ENCODE assay signal across 8 mouse cellular contexts in the genomic region with DNA sequence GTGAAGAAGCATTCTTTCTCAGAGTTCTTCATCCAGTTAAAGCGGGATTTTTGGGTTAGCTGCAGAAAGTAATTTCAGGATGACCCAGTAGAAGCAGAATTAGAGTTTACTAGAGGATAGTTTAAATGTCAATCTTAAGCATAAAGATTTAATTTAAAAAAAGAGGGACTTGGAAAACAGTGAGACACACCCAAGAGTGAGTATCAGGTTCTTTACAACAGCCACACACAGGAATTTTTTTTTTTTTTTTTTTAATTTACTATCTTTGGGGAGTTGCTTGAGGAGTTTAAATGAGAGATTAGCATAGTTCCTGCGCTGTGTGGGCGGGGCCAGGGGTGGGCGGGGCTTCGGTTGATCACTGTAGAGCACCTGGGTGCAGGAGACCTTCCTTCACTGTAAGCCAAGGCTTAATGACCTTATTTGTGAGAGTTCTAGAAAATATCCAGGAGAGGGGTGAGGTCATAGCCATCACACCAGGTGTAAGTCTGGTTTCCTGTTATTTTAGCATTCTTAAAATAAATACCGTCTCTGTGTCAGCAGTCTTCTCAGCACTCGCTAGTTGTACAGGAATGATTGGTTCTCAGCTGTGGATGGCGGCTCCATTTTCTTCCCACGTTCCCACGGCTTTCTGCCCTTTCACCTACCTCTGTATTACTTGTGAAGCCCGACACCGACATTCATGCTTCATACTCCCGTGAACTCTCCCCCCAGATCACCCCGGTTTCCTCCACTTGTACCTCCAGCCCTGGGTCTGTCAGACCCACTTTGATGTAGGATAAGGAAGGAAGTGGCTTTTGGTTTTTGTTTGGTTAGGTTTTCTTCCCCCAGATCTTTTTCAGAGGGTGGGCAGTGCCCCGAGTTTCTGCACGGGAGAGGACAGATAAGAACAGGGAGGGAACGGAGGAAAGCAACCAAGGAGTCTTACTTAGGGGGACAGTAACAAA. TPM values are rescaled to one million over a fixed set of nuclear protein-coding genes. Genes with fewer than 3 reads are reported as not detected.
DNase-seq lines count a peak whose midpoint lies in the region; ATAC-seq lines count a peak whose summit lies in the region.

No protein-coding gene starts in this region.

- no peak overlapping the region for H3K27ac ChIP-seq in lung, embryonic 16.5 days (ENCODE audit: low read length)
- H3K27ac ChIP-seq in brown adipose tissue, adult 24 weeks (replicated peaks; ENCODE audit: low read depth, low read length): no peak overlapping the region
- no peak overlapping the region for H3K27ac ChIP-seq in limb, embryonic 11.5 days (replicated peaks; ENCODE audit: low read depth, low read length)
- no peak overlapping the region for H3K27ac ChIP-seq in stomach, embryonic 16.5 days (ENCODE audit: low read length)

- WGBS in lung, embryonic 16.5 days: 13% methylated on average over 17 of the region's 17 CpGs
- WGBS in limb, embryonic 11.5 days: 33% methylated on average over 17 of the region's 17 CpGs
- WGBS in stomach, embryonic 16.5 days: 14% methylated on average over 17 of the region's 17 CpGs

- H3K36me3 ChIP-seq in lung, embryonic 16.5 days (ENCODE audit: control insufficient read depth, insufficient read depth, low read length): no peaks in the 10 kb centered on the region
- H3K36me3 ChIP-seq in limb, embryonic 11.5 days (ENCODE audit: control insufficient read depth, insufficient read depth, low read length): no peaks in the 10 kb centered on the region
- H3K36me3 ChIP-seq in stomach, embryonic 16.5 days (ENCODE audit: control insufficient read depth, insufficient read depth, low read length): no peaks in the 10 kb centered on the region

- peak overlapping the region; percentile 10; the same call in 1 of the 2 replicates for H3K4me3 ChIP-seq in lung, embryonic 16.5 days (ENCODE audit: low read length)
- peak overlapping the region; percentile 10; the same call in 1 of the 2 replicates for H3K4me3 ChIP-seq in brown adipose tissue, adult 24 weeks (ENCODE audit: insufficient read depth, low read depth, low read length)
- no peak overlapping the region for H3K4me3 ChIP-seq in limb, embryonic 11.5 days (ENCODE audit: low read depth, low read length)
- H3K4me3 ChIP-seq in stomach, embryonic 16.5 days (replicated peaks; ENCODE audit: low read length): peak overlapping the region; percentile 20

- peak overlapping the region; percentile 0; the same call in 1 of the 2 replicates for H3K9ac ChIP-seq in lung, embryonic 16.5 days (ENCODE audit: low read length)
- no peak overlapping the region for H3K9ac ChIP-seq in limb, embryonic 11.5 days (ENCODE audit: low read length)
- H3K9ac ChIP-seq in stomach, embryonic 16.5 days (ENCODE audit: low read length): peak overlapping the region; percentile 33; the same call in 1 of the 2 replicates

- no peak for DNase-seq in lung, adult 18-20 months
- no peak for DNase-seq in limb, embryonic 11.5 days (ENCODE audit: low spot score)
- no peak for DNase-seq in left cerebral cortex, adult 18-20 months (ENCODE audit: low spot score in 2 of 2)
- DNase-seq in kidney, adult 9 months: no peak
- DNase-seq in layer of hippocampus, adult 11-12 months (ENCODE audit: low spot score): no peak

- peak overlapping the region; percentile 41 for H3K4me2 ChIP-seq in lung, embryonic 16.5 days (ENCODE audit: low read depth, low read length)
- H3K4me2 ChIP-seq in limb, embryonic 11.5 days (ENCODE audit: low read depth, severe bottlenecking): no peak overlapping the region
- H3K4me2 ChIP-seq in stomach, embryonic 16.5 days (ENCODE audit: low read depth, low read length): peak overlapping the region; percentile 42

- H3K4me1 ChIP-seq in lung, embryonic 16.5 days (replicated peaks; ENCODE audit: control insufficient read depth, insufficient read depth, low read length): no peaks in the 10 kb centered on the region; the same call in 1 of the 2 replicates
- no peaks in the 10 kb centered on the region for H3K4me1 ChIP-seq in brown adipose tissue, adult 24 weeks (ENCODE audit: control insufficient read depth, insufficient read depth, insufficient read length, low read length)
- H3K4me1 ChIP-seq in limb, embryonic 11.5 days (ENCODE audit: control insufficient read depth, insufficient read depth, low read length): no peaks in the 10 kb centered on the region
- H3K4me1 ChIP-seq in stomach, embryonic 16.5 days (ENCODE audit: control insufficient read depth, insufficient read depth, low read length): peaks cover 10% of the 10 kb centered on the region

- no peaks in the 10 kb centered on the region for H3K27me3 ChIP-seq in lung, embryonic 16.5 days (ENCODE audit: control insufficient read depth, insufficient read depth, low read depth, low read length)
- H3K27me3 ChIP-seq in limb, embryonic 11.5 days (ENCODE audit: control insufficient read depth, insufficient read depth, low read length): no peaks in the 10 kb centered on the region
- no peaks in the 10 kb centered on the region for H3K27me3 ChIP-seq in stomach, embryonic 16.5 days (ENCODE audit: control insufficient read depth, insufficient read depth, low read length)

- peak; percentile 31; the same call in 1 of the 2 replicates for ATAC-seq in lung, embryonic 16.5 days (ENCODE audit: low read depth)
- peak; percentile 60; the same call in 1 of the 2 replicates for ATAC-seq in limb, embryonic 11.5 days (ENCODE audit: insufficient number of reproducible peaks, low FRiP score, low TSS enrichment, low read depth)
- peak; percentile 70 for ATAC-seq in stomach, embryonic 16.5 days (ENCODE audit: insufficient read depth, low FRiP score)

- no peaks in the 10 kb centered on the region for H3K9me3 ChIP-seq in lung, embryonic 16.5 days (ENCODE audit: control insufficient read depth, low read length)
- H3K9me3 ChIP-seq in limb, embryonic 11.5 days (ENCODE audit: control insufficient read depth, low read length): no peaks in the 10 kb centered on the region
- no peaks in the 10 kb centered on the region for H3K9me3 ChIP-seq in stomach, embryonic 16.5 days (replicated peaks; ENCODE audit: control insufficient read depth, low read length)

RNA-seq across cellular contexts. Expression of gene Tbc1d1, which starts 6.6 kb away (rescaled TPM):
- polyA plus RNA-seq in lung, embryonic 16.5 days (2015; fragmentation: Nextera tagmentation; extraction: Ambion mirVana): 38.9 and 41.5 TPM in 2 replicates
- 5.6 and 7.8 TPM in 2 replicates for polyA plus RNA-seq in brown adipose tissue, adult 24 weeks (2012; ENCODE audit: insufficient read depth, insufficient read length, missing spikeins)
- polyA plus RNA-seq in limb, embryonic 11.5 days (2014; fragmentation: Nextera tagmentation; extraction: Ambion mirVana): 31.9 and 33.9 TPM in 2 replicates
- 30.9 and 31.7 TPM in 2 replicates for polyA plus RNA-seq in stomach, embryonic 16.5 days (2015; fragmentation: Nextera tagmentation; extraction: Ambion mirVana)
- total RNA-seq in left cerebral cortex, adult 18-20 months (2021): 10 to 100 TPM; 22.3 to 26.1 TPM

RNA-seq across cellular contexts. Expression of gene Pgm2, which starts 56.7 kb away (rescaled TPM):
- polyA plus RNA-seq in lung, embryonic 16.5 days (2015; fragmentation: Nextera tagmentation; extraction: Ambion mirVana): 35.9 and 38.5 TPM in 2 replicates
- 4.8 and 6.3 TPM in 2 replicates for polyA plus RNA-seq in brown adipose tissue, adult 24 weeks (2012; ENCODE audit: insufficient read depth, insufficient read length, missing spikeins)
- 27.2 and 28.5 TPM in 2 replicates for polyA plus RNA-seq in limb, embryonic 11.5 days (2014; fragmentation: Nextera tagmentation; extraction: Ambion mirVana)
- polyA plus RNA-seq in stomach, embryonic 16.5 days (2015; fragmentation: Nextera tagmentation; extraction: Ambion mirVana): 39.0 and 39.9 TPM in 2 replicates
- total RNA-seq in left cerebral cortex, adult 18-20 months (2021): 10 to 100 TPM in 1 of 2 experiments, 1 to 10 TPM in 1; 9.7 to 12.4 TPM
